In the genomic region with DNA sequence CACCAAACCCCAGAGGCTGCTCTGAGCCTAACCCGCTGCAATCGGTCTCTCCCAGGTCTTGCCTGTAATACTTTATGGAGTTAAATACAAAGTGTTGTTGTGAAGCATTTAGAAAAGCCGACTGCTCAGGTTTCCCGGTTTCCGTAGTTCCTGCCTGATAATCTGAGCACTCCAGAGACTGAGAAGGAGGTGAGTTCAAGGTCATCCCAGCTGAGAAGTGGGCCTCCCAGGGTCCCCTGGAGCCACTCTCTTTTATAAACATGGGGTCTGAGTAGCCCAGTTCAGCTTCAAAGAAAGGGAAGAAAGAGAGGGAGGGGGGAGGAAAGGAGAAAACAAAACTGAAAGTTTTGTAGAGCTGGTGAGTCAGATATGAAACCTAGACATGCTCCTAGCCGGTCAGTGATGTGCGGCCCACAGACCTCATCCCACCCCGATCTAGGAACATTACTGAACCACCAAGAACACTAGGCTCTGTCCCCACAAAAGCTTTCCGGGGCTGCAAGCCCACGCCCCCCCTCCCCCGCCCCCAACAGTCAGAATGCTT, we compare ENCODE assay signal across 10 mouse cellular contexts. TPM values are rescaled to one million over a fixed set of nuclear protein-coding genes. Genes with fewer than 3 reads are reported as not detected.
DNase-seq lines count a peak whose midpoint lies in the region; ATAC-seq lines count a peak whose summit lies in the region.
"Had no signal": no experiment of that assay in that cellular context is flagged by ENCODE, and none has a peak within 500 bp of the region (broad histone marks: within the 10 kb centered on the region; RNA-seq: fewer than 3 reads in every experiment).

A gene (plus strand): TSS at position 148 of the 544 bp plus-strand sequence.

- no peak within 1 kb of the TSS for H3K27ac ChIP-seq in heart, embryonic 11.5 days (ENCODE audit: low read depth, low read length)
- no peak within 1 kb of the TSS for H3K27ac ChIP-seq in neural tube, embryonic 12.5 days
- peak within 1 kb of the TSS; percentile 54 for H3K27ac ChIP-seq in embryonic facial prominence, embryonic 10.5 days (replicated peaks)

- no peaks in the 10 kb centered on the region for H3K36me3 ChIP-seq in heart, embryonic 11.5 days (ENCODE audit: control insufficient read depth, insufficient read depth, low read length)
- H3K36me3 ChIP-seq in neural tube, embryonic 12.5 days, result no peaks in the 10 kb centered on the region
- H3K36me3 ChIP-seq in embryonic facial prominence, embryonic 10.5 days (replicated peaks), result no peaks in the 10 kb centered on the region

- H3K9me3 ChIP-seq in heart, embryonic 11.5 days (replicated peaks; ENCODE audit: control insufficient read depth, low read length), result no peaks in the 10 kb centered on the region
- no peaks in the 10 kb centered on the region for H3K9me3 ChIP-seq in neural tube, embryonic 12.5 days
- no peaks in the 10 kb centered on the region for H3K9me3 ChIP-seq in embryonic facial prominence, embryonic 10.5 days

- ATAC-seq in heart, embryonic 11.5 days (replicated peaks; ENCODE audit: insufficient number of reproducible peaks, low FRiP score, low TSS enrichment), result no peak
- no peak for ATAC-seq in neural tube, embryonic 12.5 days (ENCODE audit: low FRiP score, low read depth)
- ATAC-seq in neutrophil, adult 5-6 weeks (ENCODE audit: extremely low read depth, insufficient number of reproducible peaks, low FRiP score, poor library complexity, severe bottlenecking), result 0 out of 2 replicates have a peak, but pooled peaks have one; percentile 6

- H3K4me2 ChIP-seq in heart, embryonic 11.5 days, result no peak within 1 kb of the TSS
- no peak within 1 kb of the TSS for H3K4me2 ChIP-seq in neural tube, embryonic 12.5 days (replicated peaks)

- peaks cover 8% of the 10 kb centered on the region; the same call in 1 of the 2 replicates for H3K4me1 ChIP-seq in heart, embryonic 11.5 days (ENCODE audit: control insufficient read depth, insufficient read depth, low read length)
- H3K4me1 ChIP-seq in neural tube, embryonic 12.5 days, result no peaks in the 10 kb centered on the region
- H3K4me1 ChIP-seq in embryonic facial prominence, embryonic 10.5 days, result peaks cover 27% of the 10 kb centered on the region

- no peak for DNase-seq in heart, adult 9 months (ENCODE audit: low spot score in 2 of 2)
- no peak for DNase-seq in neural tube, embryonic 10.5 days (ENCODE audit: extremely low spot score, low spot score)
- DNase-seq in embryonic facial prominence, embryonic 10.5 days (ENCODE audit: low spot score), result peak; percentile 32
- no peak for DNase-seq in cerebellum, adult 9-11 months
- DNase-seq in right cerebral cortex, postnatal 36 days (ENCODE audit: low spot score in 2 of 2), result no peak
- DNase-seq: lung, postnatal 4 days; right cerebral cortex, postnatal 25 days had no signal

- H3K4me3 ChIP-seq in heart, embryonic 11.5 days (ENCODE audit: low read depth, low read length), result no peak within 1 kb of the TSS
- no peak within 1 kb of the TSS for H3K4me3 ChIP-seq in neural tube, embryonic 12.5 days
- H3K4me3 ChIP-seq in embryonic facial prominence, embryonic 10.5 days, result no peak within 1 kb of the TSS

- peak within 1 kb of the TSS; percentile 39; the same call in 1 of the 2 replicates for H3K9ac ChIP-seq in heart, embryonic 11.5 days (ENCODE audit: low read depth, low read length)
- H3K9ac ChIP-seq in neural tube, embryonic 12.5 days, result no peak within 1 kb of the TSS

- no peaks in the 10 kb centered on the region; the same call in 1 of the 2 replicates for H3K27me3 ChIP-seq in heart, embryonic 11.5 days (ENCODE audit: control insufficient read depth, insufficient read depth, low read length)
- H3K27me3 ChIP-seq in neural tube, embryonic 12.5 days (replicated peaks), result peaks cover 8% of the 10 kb centered on the region
- peaks cover 34% of the 10 kb centered on the region for H3K27me3 ChIP-seq in embryonic facial prominence, embryonic 10.5 days (replicated peaks; ENCODE audit: low read depth, poor library complexity, severe bottlenecking)

- WGBS in heart, embryonic 11.5 days (ENCODE audit: insufficient replicate concordance), result 55% methylated on average over 11 of the region's 11 CpGs
- 73% methylated on average over 11 of the region's 11 CpGs for WGBS in neural tube, embryonic 12.5 days
- WGBS in embryonic facial prominence, embryonic 10.5 days, result 54% methylated on average over 11 of the region's 11 CpGs

RNA-seq across cellular contexts. Expression of the gene that starts here (rescaled TPM):
- polyA plus RNA-seq in heart, embryonic 11.5 days (2014; fragmentation: Nextera tagmentation; extraction: Ambion mirVana), result 0.52 and 0.59 TPM in 2 replicates
- polyA plus RNA-seq in neural tube, embryonic 12.5 days (2016; fragmentation: Nextera tagmentation; extraction: Ambion mirVana), result 11.5 and 12.0 TPM in 2 replicates
- 4.8 and 6.2 TPM in 2 replicates for polyA plus RNA-seq in embryonic facial prominence, embryonic 10.5 days (2016; fragmentation: Nextera tagmentation; extraction: Ambion mirVana)
- total RNA-seq in neutrophil, adult 5-6 weeks (2017), result 2.8 and 3.8 TPM in 2 replicates
